Mouse (Mus musculus) forebrain, embryonic 16.5 days (tissue): Measurements from ENCODE around the gene B4galnt1. TPM values are rescaled to one million over a fixed set of nuclear protein-coding genes. Genes with fewer than 3 reads are reported as not detected.
"Not testable (repeated sequence)": the region's sequence is repeated elsewhere in the genome, so short reads cannot be mapped to it uniquely, and the experiment has no call there.

Source experiments
- ATAC-seq: fragments of 200-750 bp; cut with Nextera tagmentation; 2 replicates; pipeline ENCODE4 v1.8.0; 2017; ENCODE audit warnings: mild to moderate bottlenecking, moderate library complexity
- H3K27ac ChIP-seq: fragments of 300-500 bp; sonication (generic); 2 replicates; pipeline ENCODE4 v1.5.1; 2014; ENCODE audit warnings: low read length, control low read depth
- H3K27me3 ChIP-seq: fragments of 300-500 bp; sonication (generic); replicated peaks from 2 replicates; pipeline ENCODE4 v1.6.1; 2014; ENCODE audit warnings: low read length; ENCODE audit not compliant: control insufficient read depth, insufficient read depth
- H3K36me3 ChIP-seq: fragments of 300-500 bp; sonication (generic); 2 replicates; pipeline ENCODE4 v1.6.1; 2014; ENCODE audit not compliant: control insufficient read depth, insufficient read depth
- H3K4me1 ChIP-seq: fragments of 300-500 bp; sonication (generic); replicated peaks from 2 replicates; pipeline ENCODE4 v1.6.1; 2014; ENCODE audit warnings: low read length; ENCODE audit not compliant: control insufficient read depth, insufficient read depth
- H3K4me2 ChIP-seq: fragments of 300-500 bp; sonication (generic); 2 replicates; pipeline ENCODE4 v1.6.1; 2014; ENCODE audit warnings: mild to moderate bottlenecking, low read length, control low read depth
- H3K4me3 ChIP-seq: fragments of 300-500 bp; sonication (generic); replicated peaks from 2 replicates; pipeline ENCODE4 v1.5.1; 2014; ENCODE audit warnings: mild to moderate bottlenecking, low read length, control low read depth
- H3K9ac ChIP-seq: fragments of 300-500 bp; sonication (generic); replicated peaks from 2 replicates; pipeline ENCODE4 v1.6.1; 2014; ENCODE audit warnings: low read depth, low read length, control low read depth
- H3K9me3 ChIP-seq: fragments of 300-500 bp; sonication (generic); 2 replicates; pipeline ENCODE4 v1.6.1; 2016; ENCODE audit warnings: low read length; ENCODE audit not compliant: control insufficient read depth
- WGBS: fragments of 180-500 bp; shearing (Covaris S2); extraction: QIAGEN DNeasy Blood & Tissue Kit; methylation state at CpG from one replicate; pipeline ENCODE4 v1.1.7; 2014; 5-methylcytosine and 5-hydroxymethylcytosine counted together
- polyA plus RNA-seq: library from polyadenylated mRNA; unstranded; fragments of >200 nt; fragmentation: Nextera tagmentation; extraction: Ambion mirVana; gene quantifications from 2 replicates; pipeline ENCODE4 v1.2.1, GENCODE M21; 2015

The B4galnt1 gene
- polyA plus RNA-seq, 1 experiment from 2014 or later, result 45.8 TPM

DNA sequence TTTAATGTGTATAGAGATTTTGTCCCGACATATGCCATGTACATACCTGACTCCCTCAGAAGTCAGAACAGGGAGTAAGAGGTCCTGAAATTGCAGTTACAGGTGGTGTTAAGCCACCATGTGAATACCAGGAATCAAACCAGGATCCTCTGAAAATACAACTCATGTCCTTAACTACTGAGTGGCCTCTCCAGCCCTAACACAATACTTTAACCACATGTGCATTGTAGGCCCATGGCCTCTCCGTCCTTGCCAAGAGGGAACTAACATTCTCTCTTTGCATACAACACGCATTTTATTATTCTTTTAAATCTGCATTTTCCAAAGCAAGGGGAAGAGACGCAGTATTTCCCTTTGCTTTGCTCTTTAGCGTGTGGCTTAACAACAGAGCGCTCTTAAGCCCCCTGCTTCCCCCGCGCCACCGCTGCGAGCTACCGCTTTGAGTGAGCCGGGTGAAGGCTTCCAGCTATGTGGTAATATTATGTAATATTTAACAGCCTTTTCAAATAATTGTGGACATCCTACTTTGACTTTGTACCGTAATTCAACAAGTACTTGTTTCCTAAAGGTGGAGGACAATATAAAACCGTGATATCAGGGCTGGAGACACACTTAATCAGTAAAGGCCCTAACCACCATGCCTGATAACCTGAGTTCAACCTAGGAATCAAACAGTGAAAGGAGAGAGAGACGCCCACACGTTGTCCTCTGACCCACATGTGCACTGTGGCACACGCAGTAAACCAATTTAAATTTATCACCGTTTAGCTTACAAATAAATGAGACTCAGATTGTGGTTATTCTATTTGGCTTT is 26.5 kb upstream of the B4galnt1 start:
- H3K9me3 ChIP-seq, result no peaks in the 10 kb centered on the region
- no peaks in the 10 kb centered on the region for H3K36me3 ChIP-seq
- no peak overlapping the region for H3K4me2 ChIP-seq
- no peak overlapping the region for H3K27ac ChIP-seq
- 89% methylated on average over 18 of the region's 18 CpGs for WGBS
- no peaks in the 10 kb centered on the region for H3K4me1 ChIP-seq
- no peaks in the 10 kb centered on the region for H3K27me3 ChIP-seq
- ATAC-seq, result no peak
- H3K4me3 ChIP-seq, result no peak overlapping the region
- H3K9ac ChIP-seq, result no peak overlapping the region

DNA sequence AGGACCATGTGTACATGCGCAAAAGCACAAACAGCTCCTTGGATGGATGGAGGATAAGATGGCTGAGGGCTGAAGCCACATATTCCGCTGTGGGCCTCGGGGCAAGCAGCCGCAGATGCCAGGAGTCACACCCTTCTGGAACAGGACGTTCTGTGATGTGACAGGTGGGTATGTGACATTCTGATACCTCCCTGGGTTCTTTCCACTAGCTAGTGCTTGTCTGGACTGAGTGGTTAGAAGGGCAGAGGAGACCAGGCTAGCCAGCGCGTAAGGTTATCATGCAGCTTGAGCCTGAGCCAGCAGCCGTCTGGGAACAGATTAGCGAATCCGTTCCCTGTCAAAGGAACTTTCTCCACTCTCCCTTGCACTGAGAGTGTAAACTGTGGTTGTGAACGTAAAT is 24.1 kb upstream of the B4galnt1 start:
- Histone ChIP-seq H3K36me3 (no peaks in the 10 kb centered on the region), H3K4me1 (no peaks in the 10 kb centered on the region), H3K27ac (no peak overlapping the region), H3K27me3 (no peaks in the 10 kb centered on the region), H3K4me3 (no peak overlapping the region), H3K9me3 (no peaks in the 10 kb centered on the region), H3K9ac (no peak overlapping the region), H3K4me2 (no peak overlapping the region)
- ATAC-seq, result no peak
- WGBS, result 85% methylated on average over 11 of the region's 11 CpGs

DNA sequence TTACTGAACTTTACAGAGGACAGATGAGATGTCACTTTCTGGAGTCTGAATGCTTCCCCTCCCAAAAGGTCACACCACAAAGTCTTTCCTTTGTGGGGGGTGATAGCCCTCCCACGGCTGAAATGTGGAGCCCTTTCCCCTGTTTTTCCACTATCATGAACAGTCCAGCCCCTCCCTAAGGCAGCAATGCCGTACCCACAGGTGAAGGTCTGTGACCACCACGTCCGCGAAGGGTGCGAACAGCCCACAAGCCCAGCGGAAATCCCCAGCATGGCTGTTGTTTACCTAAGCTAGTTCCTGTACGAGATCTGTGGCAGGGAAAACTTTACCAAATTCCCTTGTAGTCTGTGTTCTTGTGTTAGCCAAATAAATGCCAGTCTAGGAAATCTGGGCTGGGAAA is 23.5 kb upstream of the B4galnt1 start:
- H3K4me3 ChIP-seq, result no peak overlapping the region
- no peak overlapping the region for H3K9ac ChIP-seq
- H3K36me3 ChIP-seq, result no peaks in the 10 kb centered on the region
- no peak for ATAC-seq
- H3K4me2 ChIP-seq, result no peak overlapping the region
- 87% methylated on average over 8 of the region's 8 CpGs for WGBS
- H3K9me3 ChIP-seq, result no peaks in the 10 kb centered on the region
- H3K4me1 ChIP-seq, result no peaks in the 10 kb centered on the region
- H3K27me3 ChIP-seq, result no peaks in the 10 kb centered on the region
- H3K27ac ChIP-seq, result no peak overlapping the region

DNA sequence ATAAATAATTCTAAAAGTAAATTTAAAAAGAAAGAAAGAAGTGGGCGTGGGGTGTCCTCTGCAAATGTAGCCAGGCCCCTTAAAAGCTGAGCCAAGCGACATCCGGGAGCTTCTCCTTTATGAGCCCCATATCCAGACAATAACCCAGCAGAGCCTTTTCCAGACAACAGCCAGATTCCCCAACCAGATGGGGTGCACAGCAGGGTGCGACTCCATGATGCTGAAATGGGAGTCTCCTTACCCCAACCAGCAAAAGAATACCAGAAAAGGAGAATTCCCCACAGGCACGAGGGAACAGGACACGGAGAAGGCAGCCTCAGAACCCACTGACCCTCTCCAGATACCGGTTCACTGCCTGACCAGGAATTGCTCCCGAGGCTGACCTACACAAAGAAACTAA is 21.8 kb upstream of the B4galnt1 start:
- H3K4me1 ChIP-seq, result no peaks in the 10 kb centered on the region
- H3K9me3 ChIP-seq, result no peaks in the 10 kb centered on the region

DNA sequence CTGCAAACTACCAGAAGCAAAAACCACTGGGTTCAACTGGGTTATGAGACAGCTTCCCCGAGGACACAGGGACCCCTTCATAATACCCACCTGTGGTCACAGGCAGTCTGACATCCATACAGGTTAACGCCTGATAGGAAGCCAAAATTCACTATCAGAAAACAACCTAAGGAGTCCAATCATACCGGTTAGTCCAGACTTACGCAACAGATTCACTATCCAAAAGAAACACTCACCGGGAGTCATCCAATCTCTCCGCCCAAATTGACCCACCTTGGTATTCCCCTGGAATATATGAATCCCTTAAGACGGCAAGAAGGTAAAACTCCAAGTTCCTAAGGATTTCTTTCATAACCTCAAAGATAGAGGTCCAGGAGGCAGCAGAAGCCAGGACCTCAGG is 20.5 kb upstream of the B4galnt1 start:
- ATAC-seq, result no peak
- 94% methylated on average over 7 of the region's 7 CpGs for WGBS

More for the DNA sequence above, 21.8 kb upstream of the B4galnt1 start:
- no peak for ATAC-seq
- no peak overlapping the region for H3K27ac ChIP-seq
- WGBS, result 83% methylated on average over 8 of the region's 8 CpGs
- H3K4me3 ChIP-seq, result no peak overlapping the region
- H3K27me3 ChIP-seq, result no peaks in the 10 kb centered on the region
- H3K36me3 ChIP-seq, result no peaks in the 10 kb centered on the region
- no peak overlapping the region for H3K9ac ChIP-seq
- H3K4me2 ChIP-seq, result no peak overlapping the region

DNA sequence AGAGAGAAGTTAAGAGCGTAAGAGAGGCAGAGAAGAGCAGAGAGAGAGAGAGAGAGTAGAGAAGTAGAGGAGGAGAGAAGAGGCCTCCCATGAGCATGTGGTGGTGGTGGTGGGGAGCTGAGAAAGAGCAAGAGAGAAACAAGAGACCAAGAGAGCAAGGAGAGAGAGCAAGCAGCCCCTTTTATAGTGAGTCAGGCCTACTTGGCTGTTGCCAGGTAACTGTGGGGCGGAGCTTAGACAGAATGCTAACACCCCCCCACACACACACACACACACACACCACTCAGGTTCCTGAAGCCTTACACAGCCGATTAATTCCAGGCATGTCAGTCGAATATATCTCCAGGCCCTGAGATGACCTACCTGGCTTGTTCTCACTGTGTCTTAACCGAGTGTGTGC is 19.7 kb upstream of the B4galnt1 start:
- Histone ChIP-seq H3K4me1 (no peaks in the 10 kb centered on the region), H3K36me3 (no peaks in the 10 kb centered on the region), H3K9me3 (no peaks in the 10 kb centered on the region), H3K27ac (no peak overlapping the region), H3K4me3 (no peak overlapping the region), H3K4me2 (no peak overlapping the region), H3K27me3 (no peaks in the 10 kb centered on the region), H3K9ac (no peak overlapping the region)
- 93% methylated on average over 5 of the region's 5 CpGs for WGBS
- ATAC-seq, result no peak

More for the DNA sequence above, 20.5 kb upstream of the B4galnt1 start:
- no peak overlapping the region for H3K9ac ChIP-seq
- H3K4me2 ChIP-seq, result no peak overlapping the region
- no peaks in the 10 kb centered on the region for H3K4me1 ChIP-seq
- no peaks in the 10 kb centered on the region for H3K27me3 ChIP-seq
- no peak overlapping the region for H3K4me3 ChIP-seq
- H3K9me3 ChIP-seq, result no peaks in the 10 kb centered on the region
- H3K27ac ChIP-seq, result no peak overlapping the region
- no peaks in the 10 kb centered on the region for H3K36me3 ChIP-seq

DNA sequence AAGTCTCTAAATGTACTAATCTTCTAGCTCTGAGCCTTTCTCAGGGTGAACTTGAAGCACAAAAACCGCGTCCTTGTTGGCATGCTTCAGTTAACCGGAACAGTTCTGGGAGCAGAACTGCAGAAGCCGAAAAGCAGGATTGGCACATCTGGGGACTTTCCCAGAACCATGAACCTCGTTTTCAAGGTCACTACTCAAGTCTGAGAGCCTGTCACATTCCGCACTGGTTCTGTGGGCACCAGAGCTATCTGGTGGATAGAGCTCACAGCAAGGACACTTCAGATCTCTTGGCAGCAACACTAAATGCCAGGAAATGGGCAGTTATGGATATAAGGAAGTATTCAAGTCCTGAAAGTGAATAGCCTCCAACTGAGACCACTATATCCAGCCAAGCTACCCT is 17.9 kb upstream of the B4galnt1 start:
- no peaks in the 10 kb centered on the region for H3K36me3 ChIP-seq
- 80% methylated on average over 6 of the region's 6 CpGs for whole genome bisulfite sequencing
- no peak overlapping the region for H3K9ac ChIP-seq
- no peak overlapping the region for H3K4me3 ChIP-seq
- no peak overlapping the region for H3K4me2 ChIP-seq
- no peaks in the 10 kb centered on the region for H3K27me3 ChIP-seq
- H3K9me3 ChIP-seq, result no peaks in the 10 kb centered on the region
- no peak for ATAC-seq
- no peaks in the 10 kb centered on the region for H3K4me1 ChIP-seq
- no peak overlapping the region for H3K27ac ChIP-seq

DNA sequence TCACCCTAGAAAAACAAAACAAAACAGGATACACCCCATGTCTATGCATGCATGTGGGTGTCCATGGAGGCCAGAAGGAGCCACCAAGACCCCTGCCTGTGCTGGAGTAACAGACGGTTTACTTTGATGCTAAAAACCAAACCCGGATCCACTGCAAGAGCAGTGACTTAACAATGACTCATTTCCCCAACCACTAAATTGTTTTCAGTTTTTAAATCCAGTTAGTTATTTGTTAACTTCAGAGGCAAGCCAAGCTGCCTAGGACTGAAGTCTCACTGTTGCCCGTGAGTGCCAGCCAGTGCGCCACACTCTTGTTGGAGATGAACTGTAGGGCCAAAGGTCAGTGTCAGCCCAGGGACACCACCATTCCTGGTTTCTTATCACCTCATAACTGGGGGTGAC is 14.6 kb upstream of the B4galnt1 start:
- Histone ChIP-seq H3K9me3 (no peaks in the 10 kb centered on the region), H3K4me1 (no peaks in the 10 kb centered on the region), H3K36me3 (no peaks in the 10 kb centered on the region), H3K9ac (no peak overlapping the region), H3K4me3 (no peak overlapping the region), H3K27ac (no peak overlapping the region), H3K27me3 (no peaks in the 10 kb centered on the region), H3K4me2 (no peak overlapping the region)
- 90% methylated on average over 4 of the region's 4 CpGs for WGBS
- no peak for ATAC-seq

DNA sequence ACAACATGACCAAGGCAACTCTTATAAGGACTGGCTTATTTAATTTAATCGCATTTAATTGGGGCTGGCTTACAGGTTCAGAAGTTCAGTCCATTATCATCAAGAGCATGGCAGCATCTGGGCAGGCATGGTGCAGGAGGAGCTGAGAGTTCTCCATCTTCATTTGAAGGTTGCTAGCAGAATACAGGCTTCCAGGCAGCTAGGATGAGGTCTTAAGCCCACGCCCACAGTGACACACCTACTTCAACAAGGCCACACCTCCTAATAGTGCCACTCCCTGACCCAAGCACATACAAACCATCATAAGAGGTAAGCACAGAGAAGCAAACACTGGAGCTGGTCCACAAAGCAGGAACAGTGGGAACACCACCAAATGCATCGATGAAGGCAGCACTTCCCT is 13.8 kb upstream of the B4galnt1 start:
- not testable (repeated sequence) for H3K4me1 ChIP-seq, H3K27ac ChIP-seq
- WGBS, result 85% methylated on average over 3 of the region's 3 CpGs

DNA sequence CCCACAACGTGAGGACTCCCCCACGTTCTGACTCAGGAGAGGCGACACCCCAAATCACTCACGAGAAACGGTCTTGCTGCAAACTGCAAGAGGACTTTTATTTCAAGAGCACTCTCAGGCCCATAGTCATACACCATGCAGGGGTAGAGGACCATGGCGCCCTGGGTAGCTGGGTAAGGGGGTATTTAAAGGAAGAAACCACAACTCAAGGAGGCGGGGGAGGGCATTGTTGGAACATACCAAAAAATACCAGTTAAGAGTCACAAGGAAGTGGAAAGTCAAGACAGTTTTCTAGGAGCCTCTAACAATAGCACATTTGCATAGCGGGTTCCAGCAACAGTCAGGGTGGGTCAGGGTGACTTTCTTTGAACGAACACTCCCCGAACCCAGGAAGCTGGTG is 12.5 kb upstream of the B4galnt1 start:
- not testable (repeated sequence) for H3K4me3 ChIP-seq, H3K9me3 ChIP-seq, H3K4me2 ChIP-seq, H3K27ac ChIP-seq, ATAC-seq, H3K9ac ChIP-seq, H3K36me3 ChIP-seq, H3K4me1 ChIP-seq, H3K27me3 ChIP-seq
- 83% methylated on average over 10 of the region's 10 CpGs for WGBS

More for the DNA sequence above, 13.8 kb upstream of the B4galnt1 start:
- not testable (repeated sequence) for H3K9me3 ChIP-seq, H3K4me2 ChIP-seq, H3K36me3 ChIP-seq, H3K9ac ChIP-seq, ATAC-seq, H3K4me3 ChIP-seq, H3K27me3 ChIP-seq
